Mouse (Mus musculus): ENCODE data around the gene Olfr417.
"Not testable (repeated sequence)": the region's sequence is repeated elsewhere in the genome, so short reads cannot be mapped to it uniquely, and the experiment has no call there.

The Olfr417 gene

DNA sequence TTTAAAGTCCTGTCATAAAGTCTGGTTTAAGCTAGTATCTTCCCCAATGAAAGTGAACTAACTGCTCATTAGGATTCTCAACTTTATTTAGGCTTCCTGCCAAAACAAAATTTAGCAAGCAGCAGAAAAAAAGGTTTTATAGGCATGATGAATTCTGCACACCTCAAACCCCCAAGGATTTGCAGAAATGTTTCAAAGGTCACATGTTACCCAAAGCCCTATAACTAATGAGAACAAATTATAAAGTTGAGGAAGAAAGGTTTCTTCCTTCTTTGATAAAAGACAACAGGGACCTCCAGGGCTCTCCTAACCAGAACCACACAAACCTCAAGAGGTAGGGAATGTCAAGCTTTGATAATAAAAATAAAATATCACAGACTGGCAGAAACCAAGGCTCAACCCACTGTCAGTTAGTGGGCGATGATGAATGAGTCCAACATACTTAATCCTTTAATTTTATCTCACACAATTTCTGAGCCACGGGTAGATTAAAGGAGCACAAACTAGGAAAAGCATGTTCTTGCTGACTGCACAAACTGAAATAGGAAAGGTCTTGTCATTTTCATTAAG lies at the start of gene Olfr417:
Gene Olfr417, plus strand, starts transcription at position 241 of the 570 bp plus-strand sequence.
- no peak for DNase-seq

DNA sequence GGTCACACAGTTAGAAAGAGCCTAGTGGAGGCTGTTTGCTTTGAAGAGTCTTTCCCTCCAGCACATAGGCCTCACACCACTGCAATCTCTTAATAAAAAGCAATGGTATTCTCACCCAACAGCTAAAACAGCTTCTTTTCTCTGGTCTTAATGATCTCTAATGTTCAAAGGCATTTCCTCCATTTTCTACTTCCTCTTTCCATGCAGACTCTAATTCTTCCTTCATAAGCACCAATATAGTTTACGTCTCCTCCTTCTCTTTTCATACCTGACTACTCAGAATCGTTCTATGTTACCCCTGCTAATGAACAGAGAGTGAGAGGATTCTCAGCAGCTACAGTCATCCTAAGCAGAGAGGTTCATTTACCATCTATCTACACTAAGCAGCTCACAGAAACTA lies 47.6 kb upstream of the Olfr417 start:
- DNase-seq = no peak

DNA sequence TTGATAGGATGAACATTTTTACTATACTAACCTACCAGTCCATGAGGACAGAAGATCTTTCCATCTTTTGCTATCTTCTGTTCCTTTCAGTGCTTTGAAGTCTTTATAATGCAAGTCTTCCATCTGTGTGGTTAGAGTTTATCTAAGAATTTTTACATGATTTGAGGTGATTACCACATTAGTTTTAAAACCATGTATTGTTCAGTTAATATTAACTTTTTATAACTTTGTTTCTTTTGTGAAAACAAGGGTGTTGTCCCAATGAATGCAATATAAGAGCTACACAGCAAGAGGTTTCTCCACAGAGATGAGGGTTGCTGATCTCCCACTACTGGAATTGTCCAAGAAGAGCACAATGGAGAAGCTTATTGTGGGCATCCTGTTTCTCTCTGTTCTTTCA lies 34.7 kb upstream of the Olfr417 start, which contains the start of gene Mptx1:
Gene Mptx1, plus strand, starts transcription at position 301 of the 400 bp plus-strand sequence.
- DNase-seq = no peak

DNA sequence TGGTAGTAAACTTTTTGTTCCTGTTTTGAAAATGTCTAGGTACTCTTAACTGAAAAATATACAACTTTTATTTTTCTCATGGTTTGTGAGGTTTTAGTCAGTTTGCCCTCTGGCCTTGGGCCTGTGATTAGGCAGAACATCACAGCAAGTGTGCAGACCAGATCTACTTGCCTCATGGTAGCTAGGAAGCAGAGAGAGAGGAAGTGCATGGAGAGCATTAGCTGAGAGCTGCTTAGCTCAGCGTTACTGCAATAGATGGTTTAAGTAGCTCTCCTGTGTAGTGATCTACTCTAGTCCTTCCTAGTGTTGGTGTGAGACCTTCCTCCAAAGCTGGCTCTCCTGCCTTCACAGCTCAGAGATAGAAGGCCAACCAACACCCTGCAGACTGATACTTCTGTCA lies 11.3 kb upstream of the Olfr417 start:
- not testable (repeated sequence) for DNase-seq

DNA sequence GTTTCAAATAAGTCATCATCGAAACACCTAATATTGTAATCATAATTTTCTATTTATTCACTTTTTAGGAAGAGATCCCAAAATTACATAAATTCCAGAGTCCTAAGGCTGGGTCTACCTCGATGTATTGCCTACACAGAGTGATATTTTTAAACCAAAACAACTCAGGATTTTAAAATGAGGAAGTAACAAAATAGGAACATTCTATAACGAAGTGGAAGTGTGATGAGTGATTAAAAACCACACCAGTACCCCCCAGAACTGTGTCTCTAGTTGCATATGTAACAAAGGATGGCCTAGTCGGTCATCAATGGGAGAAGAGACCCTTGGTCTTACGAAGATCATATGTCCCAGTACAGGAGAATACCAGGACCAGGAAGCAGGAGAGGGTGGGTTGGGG lies 10.3 kb upstream of the Olfr417 start:
- DNase-seq = no peak

DNA sequence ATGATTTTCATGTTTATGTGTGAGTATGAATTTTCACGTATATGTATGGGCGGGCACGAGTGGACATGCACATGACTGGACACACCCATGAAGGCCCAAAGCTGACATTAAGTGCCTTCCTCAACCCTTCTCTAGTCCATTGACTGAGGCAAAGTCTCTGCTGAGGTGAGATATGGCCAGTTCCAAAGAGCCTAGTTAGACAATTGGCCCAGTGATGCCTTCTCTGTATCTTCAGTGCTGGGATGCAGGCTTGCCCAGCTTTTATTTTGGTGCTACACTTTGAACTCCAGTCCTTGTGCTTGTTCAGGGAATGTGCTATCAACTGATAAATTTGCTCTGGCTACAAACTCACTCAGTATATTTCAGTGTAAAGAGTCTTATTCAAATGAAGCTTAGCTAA lies 8.9 kb downstream of the Olfr417 start:
- DNase-seq = no peak

DNA sequence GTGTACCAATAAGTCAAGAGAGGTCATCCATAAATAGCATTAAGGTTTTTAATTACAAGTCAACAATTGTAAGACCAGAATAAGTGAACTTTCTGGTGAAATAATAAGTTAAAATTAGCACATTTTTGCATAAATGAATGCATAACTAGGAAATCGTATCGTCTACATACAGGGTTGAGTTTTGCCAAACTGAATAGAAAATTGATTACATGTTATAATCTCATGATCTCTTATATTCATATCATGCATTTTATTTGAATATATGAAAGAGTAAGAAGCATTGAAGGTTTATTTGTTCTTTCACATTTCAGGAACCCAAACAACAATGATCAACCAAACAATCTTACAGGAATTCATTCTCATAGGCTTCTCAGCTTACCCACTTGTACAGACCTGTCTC lies 25.8 kb downstream of the Olfr417 start, which contains the start of gene Olfr248:
Gene Olfr248, plus strand, starts transcription at position 301 of the 400 bp plus-strand sequence.
- no peak for DNase-seq

DNA sequence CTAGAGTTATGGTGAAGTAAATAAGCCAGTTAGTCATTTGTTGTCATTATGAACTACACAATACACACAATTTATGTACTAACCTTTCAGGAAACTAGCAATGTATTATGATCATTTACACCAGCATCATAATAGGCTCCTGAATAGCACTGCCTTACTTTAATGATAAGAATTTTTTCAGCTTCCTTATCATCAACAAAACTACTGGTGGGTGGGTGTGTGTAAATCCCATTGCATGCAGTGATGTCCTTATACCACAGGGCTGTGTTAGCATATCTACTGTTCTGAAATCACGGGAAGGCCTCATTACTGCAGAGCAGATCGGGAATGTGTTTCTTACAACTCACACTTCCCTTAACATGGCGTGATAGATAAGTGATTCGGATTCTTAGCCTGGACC lies 58.0 kb downstream of the Olfr417 start:
- DNase-seq = no peak

DNA sequence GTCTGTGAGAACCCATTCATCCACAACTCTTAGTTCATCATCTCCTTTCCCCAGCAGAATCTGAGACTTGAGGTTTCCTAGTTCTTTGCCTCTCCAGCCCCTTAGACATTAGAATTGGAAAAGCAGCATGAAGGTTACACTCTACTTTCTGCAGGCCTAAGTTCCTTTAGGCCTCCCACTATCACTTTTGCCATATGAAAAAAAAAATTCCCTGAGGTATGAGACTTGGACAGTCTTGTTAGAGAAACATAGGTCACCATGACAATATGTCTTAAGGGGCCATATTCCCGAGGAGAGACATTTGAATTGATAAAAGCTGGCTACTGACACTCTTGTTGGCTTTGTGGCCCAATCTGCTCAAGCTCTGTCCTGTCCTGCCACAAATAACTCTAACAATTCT lies 58.8 kb downstream of the Olfr417 start, which contains the start of gene Olfr414:
Gene Olfr414, plus strand, starts transcription at position 301 of the 400 bp plus-strand sequence.
- DNase-seq = no peak
